Mouse (Mus musculus): Measurements from ENCODE around the gene Rab3d.
A peak's percentile ranks its signal among the peaks of the same experiment; 100 is the strongest.

Rab3d gene

GRCm38 (mm10) chr9:21918035-21918592 lies at the start of gene Rab3d:
Rab3d (minus strand) TSS chr9:21918192.
- H3K36me3 ChIP-seq (ENCODE audit: control insufficient read depth, insufficient read depth, low read length, poor library complexity, severe bottlenecking), result no peaks in the 10 kb centered on the region
- no peaks in the 10 kb centered on the region for H3K27me3 ChIP-seq (ENCODE audit: control insufficient read depth, insufficient read depth, low read length, poor library complexity, severe bottlenecking)
- DNase-seq (ENCODE audit: low read depth, low spot score), result peak; percentile 96

- DNase-seq (ENCODE audit: low read depth, low spot score), result no peak
- H3K36me3 ChIP-seq (ENCODE audit: control insufficient read depth, insufficient read depth, low read length, poor library complexity, severe bottlenecking), result no peaks in the 10 kb centered on the region
- H3K27me3 ChIP-seq (ENCODE audit: control insufficient read depth, insufficient read depth, low read length, poor library complexity, severe bottlenecking), result no peaks in the 10 kb centered on the region
These were observed 45.4 kb upstream of the Rab3d start, which contains the start of gene Epor for GRCm38 (mm10) chr9:21963417-21963816. Epor (minus strand) TSS chr9:21963506.

GRCm38 (mm10) chr9:21962416-21963059 lies 44.5 kb upstream of the Rab3d start:
- Histone ChIP-seq H3K27me3 (ENCODE audit: control insufficient read depth, insufficient read depth, low read length, poor library complexity, severe bottlenecking) (no peaks in the 10 kb centered on the region), H3K36me3 (ENCODE audit: control insufficient read depth, insufficient read depth, low read length, poor library complexity, severe bottlenecking) (no peaks in the 10 kb centered on the region)
- DNase-seq (ENCODE audit: low read depth, low spot score), result peak; percentile 51

GRCm38 (mm10) chr9:21962010-21962409 lies 44.0 kb upstream of the Rab3d start:
- Histone ChIP-seq H3K27me3 (ENCODE audit: control insufficient read depth, insufficient read depth, low read length, poor library complexity, severe bottlenecking) (no peaks in the 10 kb centered on the region), H3K36me3 (ENCODE audit: control insufficient read depth, insufficient read depth, low read length, poor library complexity, severe bottlenecking) (no peaks in the 10 kb centered on the region)
- no peak for DNase-seq (ENCODE audit: low read depth, low spot score)

DNA sequence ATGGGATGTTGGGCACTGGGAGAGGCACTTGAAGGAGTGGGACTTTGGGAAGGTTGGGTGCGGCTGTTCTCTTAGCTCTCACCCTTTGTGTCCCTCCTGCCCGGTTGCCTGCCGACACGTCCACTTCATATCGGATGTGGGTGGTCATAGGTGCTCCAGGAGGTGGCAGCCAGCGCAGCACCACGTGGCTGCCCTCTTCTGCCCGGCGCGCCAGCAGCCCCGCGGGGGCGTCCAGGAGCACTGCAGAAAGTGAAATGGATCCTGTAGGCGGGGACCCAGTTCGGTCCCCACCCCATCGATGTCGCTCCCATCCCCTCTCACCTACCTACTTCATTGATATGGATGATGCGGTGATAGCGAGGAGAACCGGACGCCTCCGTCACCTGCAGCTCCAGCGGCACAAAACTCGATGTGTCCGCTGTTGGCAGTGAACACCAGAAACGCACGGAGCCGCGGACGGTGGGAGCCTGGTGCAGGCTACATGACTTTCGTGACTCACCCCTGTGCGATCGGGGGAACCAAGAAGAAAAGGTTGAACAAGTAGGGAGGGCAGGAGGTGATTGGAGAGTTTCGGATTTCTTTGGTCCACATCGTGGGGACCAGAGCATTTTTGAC lies 43.5 kb upstream of the Rab3d start:
- DNase-seq (ENCODE audit: low read depth, low spot score), result no peak
- no peaks in the 10 kb centered on the region for H3K36me3 ChIP-seq (ENCODE audit: control insufficient read depth, insufficient read depth, low read length, poor library complexity, severe bottlenecking)

GRCm38 (mm10) chr9:21960558-21961208 lies 42.7 kb upstream of the Rab3d start:
- DNase-seq (ENCODE audit: low read depth, low spot score), result no peak
- Histone ChIP-seq H3K27me3 (ENCODE audit: control insufficient read depth, insufficient read depth, low read length, poor library complexity, severe bottlenecking) (no peaks in the 10 kb centered on the region), H3K36me3 (ENCODE audit: control insufficient read depth, insufficient read depth, low read length, poor library complexity, severe bottlenecking) (no peaks in the 10 kb centered on the region)

More for the DNA sequence above, 43.5 kb upstream of the Rab3d start:
- no peaks in the 10 kb centered on the region for H3K27me3 ChIP-seq (ENCODE audit: control insufficient read depth, insufficient read depth, low read length, poor library complexity, severe bottlenecking)

- no peak for DNase-seq (ENCODE audit: low read depth, low spot score)
- Histone ChIP-seq H3K36me3 (ENCODE audit: control insufficient read depth, insufficient read depth, low read length, poor library complexity, severe bottlenecking) (no peaks in the 10 kb centered on the region), H3K27me3 (ENCODE audit: control insufficient read depth, insufficient read depth, low read length, poor library complexity, severe bottlenecking) (no peaks in the 10 kb centered on the region)
These were observed 42.1 kb upstream of the Rab3d start for GRCm38 (mm10) chr9:21960135-21960534.

DNA sequence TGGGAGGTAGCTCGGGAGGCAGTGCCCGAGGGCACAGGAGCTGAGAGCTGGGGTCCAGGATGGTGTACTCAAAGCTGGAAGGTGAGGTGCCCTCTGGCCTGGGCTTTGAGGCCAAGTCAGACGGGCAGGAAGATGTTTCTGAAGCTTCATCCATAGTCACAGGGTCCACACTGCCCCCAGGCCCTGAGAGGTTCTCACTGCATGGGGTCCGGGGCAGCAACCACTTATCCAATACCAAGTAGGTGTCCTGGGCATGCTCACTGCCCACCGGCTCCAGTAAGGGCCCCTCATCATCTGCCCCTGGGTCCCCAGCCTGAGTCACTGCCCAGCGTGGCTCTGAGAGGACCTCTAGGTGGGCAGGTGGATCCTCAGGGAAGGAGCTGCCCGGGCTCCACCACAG lies 41.3 kb upstream of the Rab3d start:
- H3K36me3 ChIP-seq (ENCODE audit: control insufficient read depth, insufficient read depth, low read length, poor library complexity, severe bottlenecking), result no peaks in the 10 kb centered on the region
- no peaks in the 10 kb centered on the region for H3K27me3 ChIP-seq (ENCODE audit: control insufficient read depth, insufficient read depth, low read length, poor library complexity, severe bottlenecking)

GRCm38 (mm10) chr9:21958372-21958771 lies 40.4 kb upstream of the Rab3d start:
- H3K27me3 ChIP-seq (ENCODE audit: control insufficient read depth, insufficient read depth, low read length, poor library complexity, severe bottlenecking), result no peaks in the 10 kb centered on the region
- no peaks in the 10 kb centered on the region for H3K36me3 ChIP-seq (ENCODE audit: control insufficient read depth, insufficient read depth, low read length, poor library complexity, severe bottlenecking)
- no peak for DNase-seq (ENCODE audit: low read depth, low spot score)

More for the DNA sequence above, 41.3 kb upstream of the Rab3d start:
- no peak for DNase-seq (ENCODE audit: low read depth, low spot score)

- Histone ChIP-seq H3K36me3 (ENCODE audit: control insufficient read depth, insufficient read depth, low read length, poor library complexity, severe bottlenecking) (no peaks in the 10 kb centered on the region), H3K27me3 (ENCODE audit: control insufficient read depth, insufficient read depth, low read length, poor library complexity, severe bottlenecking) (no peaks in the 10 kb centered on the region)
- peak; percentile 99 for DNase-seq (ENCODE audit: low read depth, low spot score)
These were observed 37.7 kb upstream of the Rab3d start, which contains the start of gene Swsap1 for GRCm38 (mm10) chr9:21955570-21956281. Swsap1 (plus strand) TSS chr9:21955755.

GRCm38 (mm10) chr9:21955225-21955569 lies 37.2 kb upstream of the Rab3d start:
- Histone ChIP-seq H3K27me3 (ENCODE audit: control insufficient read depth, insufficient read depth, low read length, poor library complexity, severe bottlenecking) (no peaks in the 10 kb centered on the region), H3K36me3 (ENCODE audit: control insufficient read depth, insufficient read depth, low read length, poor library complexity, severe bottlenecking) (no peaks in the 10 kb centered on the region)
- no peak for DNase-seq (ENCODE audit: low read depth, low spot score)

DNA sequence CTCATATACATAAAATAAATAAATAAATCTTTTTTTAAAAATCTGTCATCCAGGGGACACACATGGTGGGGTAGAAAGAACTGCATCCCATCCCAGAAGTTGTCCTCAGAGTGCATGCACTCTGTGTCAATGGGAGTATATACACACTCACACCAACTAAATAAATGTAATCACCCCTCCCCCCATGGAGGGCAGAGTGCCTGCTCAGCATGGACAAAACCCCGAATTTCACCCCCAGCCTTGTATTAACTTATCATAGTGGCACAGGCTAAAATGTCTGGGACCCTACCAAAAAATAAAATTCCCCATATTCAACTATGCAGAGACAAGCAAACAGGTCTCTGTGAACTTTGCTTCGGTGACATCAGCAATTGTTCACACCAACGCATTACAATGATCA lies 36.6 kb upstream of the Rab3d start:
- Histone ChIP-seq H3K27me3 (ENCODE audit: control insufficient read depth, insufficient read depth, low read length, poor library complexity, severe bottlenecking) (no peaks in the 10 kb centered on the region), H3K36me3 (ENCODE audit: control insufficient read depth, insufficient read depth, low read length, poor library complexity, severe bottlenecking) (no peaks in the 10 kb centered on the region)
- no peak for DNase-seq (ENCODE audit: low read depth, low spot score)

GRCm38 (mm10) chr9:21953600-21953999 lies 35.6 kb upstream of the Rab3d start:
- no peaks in the 10 kb centered on the region for H3K36me3 ChIP-seq (ENCODE audit: control insufficient read depth, insufficient read depth, low read length, poor library complexity, severe bottlenecking)
- DNase-seq (ENCODE audit: low read depth, low spot score), result no peak

DNA sequence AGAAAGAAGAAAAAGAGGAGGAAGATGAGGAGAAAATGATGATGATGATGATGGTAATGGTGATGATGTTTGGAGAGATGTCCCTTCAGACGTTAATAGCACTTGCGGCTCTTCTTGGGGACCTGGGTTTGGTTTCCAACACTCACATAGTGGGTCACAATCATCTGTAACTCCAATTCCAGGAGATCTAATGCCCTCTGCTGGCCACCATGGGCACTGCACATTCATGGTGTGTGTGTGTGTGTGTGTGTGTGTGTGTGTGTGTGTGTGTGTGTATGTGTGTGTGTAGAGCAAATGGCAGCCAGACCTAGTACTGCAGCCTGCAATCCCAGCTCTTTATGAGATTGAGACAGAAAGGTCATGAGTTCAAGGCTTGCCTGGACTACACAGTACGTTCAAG lies 34.0 kb upstream of the Rab3d start:
- DNase-seq (ENCODE audit: low read depth, low spot score), result peak; percentile 34
- no peaks in the 10 kb centered on the region for H3K36me3 ChIP-seq (ENCODE audit: control insufficient read depth, insufficient read depth, low read length, poor library complexity, severe bottlenecking)
- H3K27me3 ChIP-seq (ENCODE audit: control insufficient read depth, insufficient read depth, low read length, poor library complexity, severe bottlenecking), result no peaks in the 10 kb centered on the region; the same call in 1 of the 2 replicates

More at GRCm38 (mm10) chr9:21953600-21953999, 35.6 kb upstream of the Rab3d start:
- H3K27me3 ChIP-seq (ENCODE audit: control insufficient read depth, insufficient read depth, low read length, poor library complexity, severe bottlenecking), result no peaks in the 10 kb centered on the region
